Mouse (Mus musculus) kidney, postnatal 0 days (tissue): ENCODE measurements at regions not wholly inside any gene's neighbourhood (a gene's known extent, or its start where the extent isn't known, plus 50 kb on each side); places are given as distances from the start of the nearest gene placed in this dataset.
A peak's percentile ranks its signal among the peaks of the same experiment; 100 is the strongest.

Experiments
- ATAC-seq: fragments of 200-750 bp; cut with Nextera tagmentation; replicated peaks from 2 replicates; pipeline ENCODE4 v1.8.0; 2017; ENCODE audit warnings: low read depth, moderate number of reproducible peaks, moderate TSS enrichment, moderate library complexity; ENCODE audit not compliant: low FRiP score
- DNase-seq: peaks from one replicate; pipeline ENCODE4 v3.0.0-alpha.2; 2016; ENCODE audit warnings: low spot score
- H3K27ac ChIP-seq: fragments of 300-500 bp; sonication (generic); 2 replicates; pipeline ENCODE4 v1.5.1; 2014; ENCODE audit warnings: mild to moderate bottlenecking
- H3K27me3 ChIP-seq: fragments of 300-500 bp; sonication (generic); 2 replicates; pipeline ENCODE4 v1.6.1; 2014; ENCODE audit warnings: low read length, mixed read lengths; ENCODE audit not compliant: insufficient read depth
- H3K36me3 ChIP-seq: fragments of 300-500 bp; sonication (generic); 2 replicates; pipeline ENCODE4 v1.6.1; 2014; ENCODE audit warnings: low read length, mixed read lengths; ENCODE audit not compliant: insufficient read depth
- H3K4me1 ChIP-seq: fragments of 300-500 bp; sonication (generic); replicated peaks from 2 replicates; pipeline ENCODE4 v1.6.1; 2014; ENCODE audit warnings: antibody characterized with exemption, low read length, mixed read lengths; ENCODE audit not compliant: insufficient read depth
- H3K4me2 ChIP-seq: fragments of 300-500 bp; sonication (generic); 2 replicates; pipeline ENCODE4 v1.6.1; 2014; ENCODE audit warnings: mild to moderate bottlenecking, low read length, moderate library complexity, mixed read lengths
- H3K4me3 ChIP-seq: fragments of 300-500 bp; sonication (generic); replicated peaks from 2 replicates; pipeline ENCODE4 v1.5.1; 2014; ENCODE audit warnings: low read depth, low read length
- H3K9ac ChIP-seq: fragments of 300-500 bp; sonication (generic); 2 replicates; pipeline ENCODE4 v1.6.1; 2014; ENCODE audit warnings: low read depth, low read length
- H3K9me3 ChIP-seq: fragments of 300-500 bp; sonication (generic); replicated peaks from 2 replicates; pipeline ENCODE4 v1.6.1; 2016; ENCODE audit warnings: low read length, inconsistent platforms, mixed read lengths
- CTCF ChIP-seq: IDR thresholded peaks from 2 replicates; pipeline ENCODE4 v1.5.1; 2016; ENCODE audit warnings: antibody characterized with exemption, low read depth, mild to moderate bottlenecking, moderate library complexity
- WGBS: fragments of 180-500 bp; shearing (Covaris S2); extraction: QIAGEN DNeasy Blood & Tissue Kit; methylation state at CpG from one replicate; pipeline ENCODE4 v1.1.7; 2014; 5-methylcytosine and 5-hydroxymethylcytosine counted together

DNA sequence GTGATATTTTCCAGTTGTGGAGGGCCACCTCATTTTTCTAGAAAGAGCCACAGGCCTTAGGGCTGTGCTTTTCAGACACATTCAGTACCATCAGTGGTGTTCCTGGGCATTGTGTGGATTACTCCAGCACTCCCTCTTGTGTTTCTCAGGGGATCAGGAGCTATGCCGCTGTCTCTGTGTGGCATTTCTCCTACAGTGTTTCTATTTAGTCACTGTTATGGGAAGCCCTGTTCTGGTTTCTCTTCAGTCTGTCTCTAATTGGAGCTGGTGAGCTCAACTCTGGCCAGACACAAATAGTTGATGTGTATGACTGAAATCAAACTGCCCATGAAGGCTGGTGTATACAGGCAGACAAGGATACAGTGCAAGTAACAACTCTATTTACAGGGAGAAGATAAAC, 133.7 kb upstream of the Arhgap42 start:
- Histone ChIP-seq H3K27me3 (no peaks in the 10 kb centered on the region), H3K4me3 (no peak overlapping the region), H3K27ac (no peak overlapping the region), H3K36me3 (no peaks in the 10 kb centered on the region), H3K4me1 (no peaks in the 10 kb centered on the region), H3K4me2 (no peak overlapping the region), H3K9me3 (no peaks in the 10 kb centered on the region), H3K9ac (no peak overlapping the region)
- ATAC-seq (no peak), DNase-seq (peak; percentile 35)
- 57% methylated on average over 1 of the region's 1 CpGs for WGBS
- TF ChIP-seq CTCF, result peak; percentile 66

- no peak overlapping the region for H3K9ac ChIP-seq
- 98% methylated on average over 1 of the region's 1 CpGs for WGBS
- no peak for TF ChIP-seq CTCF
- H3K9me3 ChIP-seq, result no peaks in the 10 kb centered on the region
- no peak for ATAC-seq
- no peak overlapping the region for H3K4me3 ChIP-seq
- DNase-seq, result no peak
- H3K36me3 ChIP-seq, result no peaks in the 10 kb centered on the region
- no peaks in the 10 kb centered on the region for H3K4me1 ChIP-seq
- H3K27ac ChIP-seq, result no peak overlapping the region
- H3K27me3 ChIP-seq, result no peaks in the 10 kb centered on the region
- H3K4me2 ChIP-seq, result no peak overlapping the region
Measured at GRCm38 (mm10) chr9:9368731-9369130, 129.8 kb upstream of the Arhgap42 start.

- H3K27me3 ChIP-seq, result no peaks in the 10 kb centered on the region
- no peaks in the 10 kb centered on the region for H3K36me3 ChIP-seq
- no peak overlapping the region for H3K4me3 ChIP-seq
- no peak overlapping the region for H3K4me2 ChIP-seq
- no peaks in the 10 kb centered on the region for H3K4me1 ChIP-seq
- ATAC-seq (no peak), DNase-seq (no peak)
- H3K9ac ChIP-seq, result no peak overlapping the region
- TF ChIP-seq CTCF, result no peak
- no peak overlapping the region for H3K27ac ChIP-seq
- WGBS, result 67% methylated on average over 1 of the region's 1 CpGs
- H3K9me3 ChIP-seq, result no peaks in the 10 kb centered on the region
Measured at GRCm38 (mm10) chr9:9342456-9343185, 103.7 kb upstream of the Arhgap42 start.

- Histone ChIP-seq H3K9ac (no peak overlapping the region), H3K27me3 (no peaks in the 10 kb centered on the region), H3K9me3 (no peaks in the 10 kb centered on the region), H3K4me2 (no peak overlapping the region), H3K4me1 (no peaks in the 10 kb centered on the region), H3K4me3 (no peak overlapping the region), H3K27ac (no peak overlapping the region), H3K36me3 (no peaks in the 10 kb centered on the region)
- WGBS, result 64% methylated on average over 1 of the region's 1 CpGs
- no peak for TF ChIP-seq CTCF
- DNase-seq (no peak), ATAC-seq (no peak)
Measured at GRCm38 (mm10) chr9:9318624-9319023, 79.7 kb upstream of the Arhgap42 start.

- H3K4me1 ChIP-seq, result no peaks in the 10 kb centered on the region
- no peaks in the 10 kb centered on the region for H3K9me3 ChIP-seq
- no peaks in the 10 kb centered on the region for H3K36me3 ChIP-seq
- ATAC-seq, result no peak
- no peak overlapping the region for H3K4me2 ChIP-seq
- no peaks in the 10 kb centered on the region for H3K27me3 ChIP-seq
- H3K4me3 ChIP-seq, result no peak overlapping the region
- no peak overlapping the region for H3K27ac ChIP-seq
- TF ChIP-seq CTCF, result no peak
- no peak overlapping the region for H3K9ac ChIP-seq
- no peak for DNase-seq
- 88% methylated on average over 4 of the region's 4 CpGs for WGBS
Measured at GRCm38 (mm10) chr9:9316021-9316420, 77.1 kb upstream of the Arhgap42 start.

GRCm38 (mm10) chr9:9312274-9312673, 73.4 kb upstream of the Arhgap42 start:
- Histone ChIP-seq H3K27me3 (no peaks in the 10 kb centered on the region), H3K4me1 (no peaks in the 10 kb centered on the region), H3K27ac (no peak overlapping the region), H3K4me3 (no peak overlapping the region), H3K4me2 (no peak overlapping the region), H3K9me3 (no peaks in the 10 kb centered on the region), H3K9ac (no peak overlapping the region), H3K36me3 (no peaks in the 10 kb centered on the region)
- DNase-seq, result no peak
- no peak for TF ChIP-seq CTCF
- no peak for ATAC-seq
